Mouse (Mus musculus) liver, embryonic 11.5 days (tissue): ENCODE measurements around the gene Rfc4. TPM values are rescaled to one million over a fixed set of nuclear protein-coding genes. Genes with fewer than 3 reads are reported as not detected.

Experiments
- ATAC-seq: fragments of 200-750 bp; cut with Nextera tagmentation; replicated peaks from 2 replicates; pipeline ENCODE4 v1.8.0; 2017; ENCODE audit warnings: moderate number of reproducible peaks, mild to moderate bottlenecking, moderate TSS enrichment, moderate library complexity; ENCODE audit not compliant: low FRiP score
- DNase-seq: peaks from one replicate; pipeline ENCODE4 v3.0.0-alpha.2; 2017; ENCODE audit warnings: low spot score
- H3K27ac ChIP-seq: fragments of 300-500 bp; sonication (generic); 2 replicates; pipeline ENCODE4 v1.5.1; 2014; ENCODE audit warnings: mild to moderate bottlenecking, low read depth, low read length, control low read depth
- H3K27me3 ChIP-seq: fragments of 300-500 bp; sonication (generic); replicated peaks from 2 replicates; pipeline ENCODE4 v1.6.1; 2014; ENCODE audit warnings: low read length, mixed read lengths; ENCODE audit not compliant: control insufficient read depth, insufficient read depth
- H3K36me3 ChIP-seq: fragments of 300-500 bp; sonication (generic); 2 replicates; pipeline ENCODE4 v1.6.1; 2014; ENCODE audit warnings: mild to moderate bottlenecking, low read length, moderate library complexity, mixed read lengths; ENCODE audit not compliant: control insufficient read depth, insufficient read depth
- H3K4me1 ChIP-seq: fragments of 300-500 bp; sonication (generic); replicated peaks from 2 replicates; pipeline ENCODE4 v1.6.1; 2014; ENCODE audit warnings: low read length, mixed read lengths; ENCODE audit not compliant: control insufficient read depth, insufficient read depth
- H3K4me2 ChIP-seq: fragments of 300-500 bp; sonication (generic); 2 replicates; pipeline ENCODE4 v1.6.1; 2014; ENCODE audit warnings: mild to moderate bottlenecking, control low read depth, moderate library complexity
- H3K4me3 ChIP-seq: fragments of 300-500 bp; sonication (generic); 2 replicates; pipeline ENCODE4 v1.5.1; 2014; ENCODE audit warnings: low read depth, low read length, control low read depth
- H3K9ac ChIP-seq: fragments of 300-500 bp; sonication (generic); 2 replicates; pipeline ENCODE4 v1.6.1; 2014; ENCODE audit warnings: low read depth, low read length, control low read depth
- H3K9me3 ChIP-seq: fragments of 300-500 bp; sonication (generic); 2 replicates; pipeline ENCODE4 v1.6.1; 2016; ENCODE audit warnings: low read length, inconsistent platforms, mixed read lengths; ENCODE audit not compliant: control insufficient read depth
- WGBS: fragments of 180-500 bp; shearing (Covaris S2); extraction: QIAGEN DNeasy Blood & Tissue Kit; methylation state at CpG from one replicate; pipeline ENCODE4 v1.1.7; 2014; 5-methylcytosine and 5-hydroxymethylcytosine counted together
- polyA plus RNA-seq: library from polyadenylated mRNA; unstranded; fragments of >200 nt; fragmentation: Nextera tagmentation; extraction: Ambion mirVana; gene quantifications from 2 replicates; pipeline ENCODE4 v1.2.1, GENCODE M21; 2014

The Rfc4 gene
- polyA plus RNA-seq, 1 experiment from 2014 or later: 204 TPM

DNA sequence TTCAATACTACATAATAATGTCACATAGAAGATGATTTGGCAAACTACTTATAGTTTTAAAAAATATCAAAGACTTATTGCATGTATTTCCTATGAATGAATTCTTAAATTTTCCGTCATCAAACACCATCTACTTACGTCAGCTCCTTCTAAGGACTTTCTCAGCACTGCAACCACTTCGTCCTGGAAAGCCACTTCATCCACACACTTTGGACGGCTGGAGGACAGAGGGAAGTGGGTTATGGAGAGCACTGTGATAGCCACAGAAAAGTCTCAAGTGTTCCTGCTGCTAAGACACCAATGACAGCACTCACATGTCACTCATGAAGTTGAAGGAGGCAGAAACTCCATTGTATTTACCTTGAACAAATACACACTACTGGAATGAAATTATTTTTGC lies 3.1 kb downstream of the Rfc4 start:
- H3K27ac ChIP-seq: no peak overlapping the region
- H3K9ac ChIP-seq: no peak overlapping the region
- DNase-seq: no peak
- no peaks in the 10 kb centered on the region for H3K27me3 ChIP-seq
- 89% methylated on average over 4 of the region's 4 CpGs for WGBS
- no peak for ATAC-seq
- H3K4me2 ChIP-seq: no peak overlapping the region
- H3K36me3 ChIP-seq: peaks cover 23% of the 10 kb centered on the region
- no peak overlapping the region for H3K4me3 ChIP-seq
- H3K4me1 ChIP-seq: peaks cover 12% of the 10 kb centered on the region
- H3K9me3 ChIP-seq: no peaks in the 10 kb centered on the region

DNA sequence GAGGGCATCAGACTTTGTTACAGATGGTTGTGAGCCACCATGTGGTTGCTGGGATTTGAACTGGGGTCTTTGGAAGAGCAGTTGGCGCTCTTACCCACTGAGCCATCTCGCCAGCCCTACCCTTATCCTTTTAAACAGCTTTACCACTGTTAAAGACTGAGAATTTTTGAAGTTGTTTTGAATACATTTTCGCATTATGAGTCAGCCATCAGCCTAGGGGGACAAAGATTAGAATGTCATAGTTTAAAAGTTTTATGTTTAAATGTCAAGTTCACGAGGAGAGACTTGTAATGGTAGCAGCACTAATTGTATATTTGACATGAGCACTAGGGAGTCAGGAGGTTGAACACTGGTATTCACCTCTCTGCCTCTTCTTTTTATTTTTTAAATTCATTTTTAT lies 4.4 kb downstream of the Rfc4 start:
- Histone ChIP-seq H3K9ac (no peak overlapping the region), H3K9me3 (no peaks in the 10 kb centered on the region), H3K27me3 (no peaks in the 10 kb centered on the region), H3K27ac (no peak overlapping the region), H3K36me3 (peaks cover 26% of the 10 kb centered on the region), H3K4me2 (no peak overlapping the region), H3K4me1 (peaks cover 6% of the 10 kb centered on the region; the same call in 1 of the 2 replicates), H3K4me3 (no peak overlapping the region)
- WGBS: 91% methylated on average over 4 of the region's 4 CpGs
- ATAC-seq (no peak), DNase-seq (no peak)

DNA sequence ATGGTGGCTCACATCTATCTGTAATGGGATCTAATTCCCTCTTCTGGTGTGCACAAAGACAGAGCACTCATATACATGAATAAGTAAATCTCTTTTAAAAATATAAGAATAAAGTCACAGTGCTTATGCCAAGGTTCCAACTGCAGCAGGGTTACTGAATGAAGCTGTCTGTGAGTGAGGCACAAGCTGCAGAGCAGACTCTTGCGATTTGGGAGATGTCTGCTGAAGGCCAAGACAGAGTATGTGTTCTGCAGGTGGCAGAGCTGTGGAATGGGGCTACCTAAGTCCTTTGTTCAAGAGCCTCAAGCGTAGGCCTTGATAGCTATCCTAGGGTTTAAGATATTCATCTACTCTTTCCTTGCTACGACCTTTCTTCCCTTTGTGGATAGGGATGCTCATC lies 5.1 kb downstream of the Rfc4 start:
- Histone ChIP-seq H3K9ac (no peak overlapping the region), H3K36me3 (peaks cover 26% of the 10 kb centered on the region), H3K9me3 (no peaks in the 10 kb centered on the region), H3K4me3 (no peak overlapping the region), H3K27me3 (no peaks in the 10 kb centered on the region), H3K27ac (no peak overlapping the region), H3K4me1 (peaks cover 6% of the 10 kb centered on the region; the same call in 1 of the 2 replicates), H3K4me2 (no peak overlapping the region)
- no peak for ATAC-seq
- no peak for DNase-seq
- WGBS: 91% methylated on average over 3 of the region's 3 CpGs

DNA sequence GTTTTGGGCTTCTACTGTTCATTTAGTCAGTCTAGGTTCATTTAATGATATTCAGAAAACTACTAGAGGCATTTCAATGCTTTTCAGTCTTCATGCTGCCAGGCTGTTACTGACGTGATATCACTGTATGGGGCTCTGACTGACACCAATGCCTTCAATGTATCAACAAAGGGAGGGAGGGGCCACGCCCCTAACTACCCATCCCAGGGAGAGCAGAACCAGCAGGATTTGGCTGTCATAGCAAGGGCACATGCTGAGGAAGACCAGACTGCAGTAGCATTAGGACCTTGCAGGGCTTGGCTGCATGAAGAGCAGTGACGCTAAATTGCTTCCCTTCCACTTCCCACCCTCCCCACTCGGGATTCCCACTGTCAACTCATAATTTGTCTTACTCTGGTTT lies 10.4 kb downstream of the Rfc4 start:
- ATAC-seq (no peak), DNase-seq (no peak)
- H3K4me2 ChIP-seq: no peak overlapping the region
- peaks cover 30% of the 10 kb centered on the region; the same call in 1 of the 2 replicates for H3K36me3 ChIP-seq
- H3K9ac ChIP-seq: no peak overlapping the region
- no peak overlapping the region for H3K27ac ChIP-seq
- 58% methylated on average over 4 of the region's 4 CpGs for WGBS
- no peak overlapping the region for H3K4me3 ChIP-seq
- H3K9me3 ChIP-seq: no peaks in the 10 kb centered on the region
- H3K4me1 ChIP-seq: no peaks in the 10 kb centered on the region
- H3K27me3 ChIP-seq: no peaks in the 10 kb centered on the region

DNA sequence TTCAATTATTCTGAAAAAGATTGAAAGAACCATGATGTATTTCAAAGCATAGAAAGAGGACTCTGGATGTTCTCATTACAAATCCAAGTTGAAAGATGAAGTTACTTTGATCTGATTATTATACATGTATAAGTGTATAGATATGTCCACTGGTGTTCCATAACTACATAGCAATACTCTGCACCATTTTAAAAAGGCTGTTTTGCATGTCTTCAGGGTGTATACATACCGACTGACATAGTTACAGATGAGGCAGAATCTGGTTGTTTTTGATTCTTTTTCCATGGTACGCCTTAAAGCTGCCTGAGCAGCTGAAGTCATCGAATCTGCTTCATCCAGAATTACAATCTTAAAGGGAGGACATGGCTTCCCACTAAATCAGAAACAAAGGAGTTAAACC lies 12.1 kb downstream of the Rfc4 start:
- H3K27ac ChIP-seq: no peak overlapping the region
- 87% methylated on average over 3 of the region's 3 CpGs for WGBS
- H3K4me1 ChIP-seq: no peaks in the 10 kb centered on the region
- H3K4me2 ChIP-seq: no peak overlapping the region
- no peak overlapping the region for H3K9ac ChIP-seq
- peaks cover 32% of the 10 kb centered on the region for H3K36me3 ChIP-seq
- H3K9me3 ChIP-seq: no peaks in the 10 kb centered on the region
- ATAC-seq (no peak), DNase-seq (no peak)
- H3K27me3 ChIP-seq: no peaks in the 10 kb centered on the region
- H3K4me3 ChIP-seq: no peak overlapping the region

DNA sequence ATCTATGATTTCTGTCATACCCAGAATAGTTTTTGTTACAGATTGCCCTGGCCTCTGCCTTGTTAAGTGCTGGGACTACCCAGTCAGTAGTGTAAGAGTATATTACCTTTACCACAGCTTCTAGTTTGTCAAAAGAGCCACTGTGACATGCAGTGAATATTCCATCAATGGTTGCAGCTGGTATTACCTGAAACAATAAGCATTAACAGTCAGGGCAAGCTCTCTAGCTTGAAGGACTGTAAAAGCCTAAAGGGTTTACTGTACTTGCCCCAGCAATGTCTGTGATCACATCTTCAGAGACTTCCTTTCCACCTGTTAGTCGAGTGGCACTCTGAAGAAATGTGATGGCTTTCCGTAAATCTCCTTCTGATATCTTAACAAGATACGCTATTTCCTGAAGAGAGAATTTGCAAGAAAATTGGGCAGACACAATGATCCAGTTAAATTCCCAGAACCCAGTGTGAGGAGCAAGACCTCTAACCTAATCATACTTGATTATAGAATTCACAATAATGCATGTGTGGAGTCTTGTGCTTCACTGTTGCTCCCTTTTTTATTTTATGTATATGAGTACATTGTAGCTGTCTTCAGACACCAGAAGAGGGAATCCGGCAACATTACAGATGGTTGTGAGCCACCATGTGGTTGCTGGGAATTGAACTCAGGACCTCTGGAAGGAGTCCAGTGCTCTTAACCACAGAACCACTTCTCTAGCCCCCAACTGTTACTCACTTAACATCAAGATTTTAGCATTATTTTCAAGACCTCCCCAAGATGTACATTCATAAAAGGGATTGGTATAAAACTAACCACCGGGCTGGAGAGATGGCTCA lies 13.0 kb downstream of the Rfc4 start:
- H3K9ac ChIP-seq: no peak overlapping the region
- peak; percentile 41 for DNase-seq
- no peaks in the 10 kb centered on the region for H3K27me3 ChIP-seq
- H3K27ac ChIP-seq: 0 out of 2 replicates have a peak overlapping the region, but pooled peaks have one; percentile 6
- no peak overlapping the region for H3K4me2 ChIP-seq
- no peak overlapping the region for H3K4me3 ChIP-seq
- H3K4me1 ChIP-seq: no peaks in the 10 kb centered on the region
- 54% methylated on average over 5 of the region's 5 CpGs for WGBS
- ATAC-seq: peak; percentile 72
- peaks cover 29% of the 10 kb centered on the region for H3K36me3 ChIP-seq
- no peaks in the 10 kb centered on the region for H3K9me3 ChIP-seq

DNA sequence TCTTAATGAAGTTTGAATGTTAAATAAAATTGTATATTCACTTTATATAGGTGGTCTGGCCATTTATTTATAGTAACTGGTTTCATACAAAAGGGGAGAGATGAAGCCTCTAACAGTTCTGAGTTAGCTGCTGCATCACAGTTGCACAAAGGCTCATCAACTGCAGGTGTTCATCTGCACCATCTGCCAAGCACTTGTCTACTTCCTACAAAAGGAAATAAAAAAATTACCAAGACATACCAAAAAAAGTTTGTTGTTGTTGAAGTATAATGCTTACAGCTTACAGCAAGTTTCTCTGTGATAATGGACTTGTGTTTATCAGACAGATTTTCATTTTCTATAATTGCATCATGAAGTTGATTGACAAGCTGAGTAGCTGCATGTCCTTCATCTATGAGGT lies 13.6 kb downstream of the Rfc4 start:
- Histone ChIP-seq H3K27ac (0 out of 2 replicates have a peak overlapping the region, but pooled peaks have one; percentile 6), H3K27me3 (no peaks in the 10 kb centered on the region), H3K4me3 (no peak overlapping the region), H3K4me1 (no peaks in the 10 kb centered on the region), H3K9ac (no peak overlapping the region), H3K9me3 (no peaks in the 10 kb centered on the region), H3K4me2 (no peak overlapping the region), H3K36me3 (peaks cover 31% of the 10 kb centered on the region)
- ATAC-seq (peak; percentile 38), DNase-seq (no peak)

DNA sequence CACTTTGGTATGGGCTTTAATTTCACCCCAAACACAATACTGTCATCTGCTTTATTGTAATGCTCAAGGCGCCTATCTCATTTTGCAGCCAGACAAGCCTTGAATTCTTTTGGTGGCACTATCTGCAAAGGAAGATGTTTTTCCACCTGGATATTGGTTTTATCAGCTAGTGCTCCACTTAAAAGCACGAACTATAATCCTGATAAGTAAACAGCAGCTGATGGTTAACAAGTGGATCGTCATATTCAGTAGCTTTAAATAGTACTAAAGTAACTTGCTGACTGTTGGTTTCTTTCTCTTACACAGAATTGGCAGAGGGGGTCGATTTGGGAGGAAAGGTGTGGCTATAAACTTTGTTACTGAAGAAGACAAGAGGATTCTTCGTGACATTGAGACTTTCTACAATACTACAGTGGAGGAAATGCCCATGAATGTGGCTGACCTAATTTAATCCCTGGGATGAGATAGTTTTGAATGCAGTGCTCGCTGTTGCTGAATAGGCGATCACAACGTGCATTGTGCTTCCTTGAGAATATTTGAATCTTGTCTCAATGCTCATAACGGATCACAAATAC lies 14.6 kb downstream of the Rfc4 start:
- 44% methylated on average over 9 of the region's 9 CpGs for WGBS
- no peak overlapping the region for H3K27ac ChIP-seq
- no peak overlapping the region for H3K4me3 ChIP-seq
- no peak overlapping the region for H3K4me2 ChIP-seq
- DNase-seq (no peak), ATAC-seq (no peak)
- H3K27me3 ChIP-seq: no peaks in the 10 kb centered on the region
- no peaks in the 10 kb centered on the region for H3K4me1 ChIP-seq
- no peaks in the 10 kb centered on the region for H3K9me3 ChIP-seq
- H3K36me3 ChIP-seq: peaks cover 33% of the 10 kb centered on the region
- H3K9ac ChIP-seq: no peak overlapping the region

DNA sequence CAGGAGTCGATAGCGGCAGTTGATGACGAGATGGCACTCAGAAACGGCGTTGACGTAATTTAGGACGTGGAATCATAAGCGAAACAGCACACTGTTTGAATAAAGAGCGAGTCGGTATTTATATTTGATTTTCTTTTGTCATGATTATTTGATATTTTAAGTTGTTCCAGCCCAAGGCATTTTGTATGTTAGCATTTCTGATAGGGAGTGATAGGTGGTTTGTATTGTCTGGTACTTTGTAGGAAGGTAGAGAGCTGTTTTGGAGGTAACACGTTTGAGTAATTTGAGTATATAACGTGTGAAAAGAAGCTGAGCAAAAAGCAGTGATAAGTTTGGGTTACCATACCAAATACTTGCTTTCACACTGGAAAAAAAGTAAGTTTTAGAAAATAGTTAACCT lies 15.2 kb downstream of the Rfc4 start:
- no peak overlapping the region for H3K27ac ChIP-seq
- H3K27me3 ChIP-seq: no peaks in the 10 kb centered on the region
- no peak overlapping the region for H3K4me3 ChIP-seq
- no peaks in the 10 kb centered on the region for H3K4me1 ChIP-seq
- ATAC-seq (no peak), DNase-seq (no peak)
- H3K9me3 ChIP-seq: no peaks in the 10 kb centered on the region
- H3K4me2 ChIP-seq: no peak overlapping the region
- H3K36me3 ChIP-seq: peaks cover 33% of the 10 kb centered on the region
- H3K9ac ChIP-seq: no peak overlapping the region
- 82% methylated on average over 12 of the region's 12 CpGs for WGBS
